Mouse (Mus musculus): ENCODE data around the gene Gm28047.

Gm28047 gene

GRCm38 (mm10) chr15:102546677-102547427, 78.0 kb downstream of the Gm28047 start:
- peak; percentile 37 for DNase-seq (ENCODE audit: low spot score)

GRCm38 (mm10) chr15:102546246-102546645, 78.6 kb downstream of the Gm28047 start:
- DNase-seq (ENCODE audit: low spot score) = no peak

GRCm38 (mm10) chr15:102544801-102545200, 80.1 kb downstream of the Gm28047 start:
- DNase-seq (ENCODE audit: low spot score) = no peak

- no peak for DNase-seq (ENCODE audit: low spot score)
These were observed 90.9 kb downstream of the Gm28047 start for GRCm38 (mm10) chr15:102533926-102534325.

GRCm38 (mm10) chr15:102532106-102532900, 92.6 kb downstream of the Gm28047 start:
- DNase-seq (ENCODE audit: low spot score) = no peak

GRCm38 (mm10) chr15:102531586-102531985, 93.3 kb downstream of the Gm28047 start:
- DNase-seq (ENCODE audit: low spot score) = no peak

- DNase-seq (ENCODE audit: low spot score) = no peak
These were observed 94.3 kb downstream of the Gm28047 start for GRCm38 (mm10) chr15:102530566-102530965.

GRCm38 (mm10) chr15:102528396-102528795, 96.5 kb downstream of the Gm28047 start:
- no peak for DNase-seq (ENCODE audit: low spot score)

- DNase-seq (ENCODE audit: low spot score) = no peak
These were observed 96.9 kb downstream of the Gm28047 start for GRCm38 (mm10) chr15:102527936-102528335.

- no peak for DNase-seq (ENCODE audit: low spot score)
These were observed 98.5 kb downstream of the Gm28047 start for GRCm38 (mm10) chr15:102526111-102527002.

- peak; percentile 66 for DNase-seq (ENCODE audit: low spot score)
These were observed 99.9 kb downstream of the Gm28047 start, which contains the start of gene Npff for GRCm38 (mm10) chr15:102524892-102525485. Gene Npff (minus strand): TSS chr15:102524942.

- no peak for DNase-seq (ENCODE audit: low spot score)
These were observed 103.4 kb downstream of the Gm28047 start for GRCm38 (mm10) chr15:102521480-102521879.

- no peak for DNase-seq (ENCODE audit: low spot score)
These were observed 104.5 kb downstream of the Gm28047 start for GRCm38 (mm10) chr15:102520416-102520815.

GRCm38 (mm10) chr15:102519211-102520141, 105.4 kb downstream of the Gm28047 start:
- DNase-seq (ENCODE audit: low spot score) = no peak

- no peak for DNase-seq (ENCODE audit: low spot score)
These were observed 106.0 kb downstream of the Gm28047 start for GRCm38 (mm10) chr15:102518859-102519201.

- peak; percentile 99 for DNase-seq (ENCODE audit: low spot score)
These were observed 106.7 kb downstream of the Gm28047 start, which contains the start of gene Tarbp2 for GRCm38 (mm10) chr15:102517976-102518858. Gene Tarbp2 (plus strand): TSS chr15:102518192.

- DNase-seq (ENCODE audit: low spot score) = no peak
These were observed 107.3 kb downstream of the Gm28047 start for GRCm38 (mm10) chr15:102517631-102517975.

- DNase-seq (ENCODE audit: low spot score) = peak; percentile 74
These were observed 108.0 kb downstream of the Gm28047 start, which contains the start of gene Map3k12 for GRCm38 (mm10) chr15:102516728-102517404. Gene Map3k12 (minus strand): TSS chr15:102517064.

- DNase-seq (ENCODE audit: low spot score) = no peak
These were observed 108.6 kb downstream of the Gm28047 start for GRCm38 (mm10) chr15:102516293-102516692.
